Comparison of ENCODE assay signal across 24 mouse cellular contexts in the genomic region with DNA sequence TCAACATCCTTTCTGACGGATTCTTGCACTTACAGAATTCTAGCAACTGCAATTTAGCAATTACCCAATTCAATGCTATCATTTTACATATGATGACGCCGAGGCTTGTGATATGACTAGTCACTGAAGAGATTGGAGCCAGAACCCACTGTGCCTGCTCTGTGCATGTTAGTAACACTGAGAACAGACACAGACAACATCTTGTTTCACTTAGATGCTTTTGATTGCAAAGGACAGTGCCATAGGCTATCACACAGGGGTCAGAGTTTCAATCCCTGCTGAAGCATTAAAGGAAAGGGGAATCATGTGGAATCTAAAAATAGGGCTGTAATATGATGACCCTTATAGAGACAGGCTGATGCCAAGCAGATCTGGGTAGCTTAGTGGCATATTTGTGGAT. TPM values are rescaled to one million over a fixed set of nuclear protein-coding genes. Genes with fewer than 3 reads are reported as not detected.
DNase-seq lines count a peak whose midpoint lies in the region; ATAC-seq and TF ChIP-seq lines count a peak whose summit lies in the region.
"Had no signal": no experiment of that assay in that cellular context is flagged by ENCODE, and none has a peak within 500 bp of the region (broad histone marks: within the 10 kb centered on the region; RNA-seq: fewer than 3 reads in every experiment).

No protein-coding gene starts in this region.

- H3K4me3 ChIP-seq in gastrocnemius, adult 2 months: no peak overlapping the region
- H3K4me3 ChIP-seq in embryonic facial prominence, embryonic 12.5 days: no peak overlapping the region
- H3K4me3 ChIP-seq in embryonic fibroblast, embryonic 13.5 days (ENCODE audit: insufficient read depth, low read length): no peak overlapping the region
- H3K4me3 ChIP-seq: forebrain, embryonic 13.5 days; hindbrain, embryonic 12.5 days had no signal

- H3K4me1 ChIP-seq in embryonic facial prominence, embryonic 12.5 days: peaks cover 10% of the 10 kb centered on the region; the same call in 1 of the 2 replicates
- peaks cover 3% of the 10 kb centered on the region; the same call in 1 of the 2 replicates for H3K4me1 ChIP-seq in embryonic fibroblast, embryonic 13.5 days (ENCODE audit: control insufficient read depth, insufficient read depth, low read length)
- H3K4me1 ChIP-seq: hindbrain, embryonic 12.5 days had no signal

- intact Hi-C loops in gastrocnemius, adult 2 months (cut with DNase I): loop anchor here (10.0 kb wide), 1 partner anchor 179 kb away; no protein-coding TSS in a partner anchor
- intact Hi-C loops in gastrocnemius, postnatal 36 days (cut with DNase I): no loop called here

- H3K36me3 ChIP-seq in embryonic facial prominence, embryonic 12.5 days: no peaks in the 10 kb centered on the region
- H3K36me3 ChIP-seq: hindbrain, embryonic 12.5 days had no signal

- TF ChIP-seq CTCF in gastrocnemius, adult 2 months (IDR thresholded peaks at IDR 0.05): no peak
- no peak for TF ChIP-seq CTCF in embryonic fibroblast, embryonic 13.5 days (IDR thresholded peaks at IDR 0.05; ENCODE audit: borderline replicate concordance, insufficient read depth, low read length)

- H3K9me3 ChIP-seq in embryonic facial prominence, embryonic 12.5 days: no peaks in the 10 kb centered on the region
- H3K9me3 ChIP-seq: forebrain, embryonic 13.5 days; hindbrain, embryonic 12.5 days had no signal

- peak; percentile 64; the same call in 1 of the 2 replicates for ATAC-seq in embryonic facial prominence, embryonic 12.5 days (ENCODE audit: insufficient number of reproducible peaks, insufficient read depth, low FRiP score, low TSS enrichment)
- ATAC-seq: forebrain, embryonic 13.5 days; forebrain, postnatal 0 days; hindbrain, embryonic 16.5 days; inflammation-experienced regulatory T-cells, adult 6 months; intestine, postnatal 0 days had no signal

- DNase-seq in gastrocnemius, adult 2 months: no peak
- DNase-seq in gastrocnemius, postnatal 36 days: no peak
- DNase-seq in embryo, embryonic 10.5 days (ENCODE audit: low spot score): peak; percentile 15
- DNase-seq in adrenal gland, postnatal 25 days: no peak
- DNase-seq in urinary bladder, adult 18-20 months (ENCODE audit: low spot score in 2 of 2): no peak
- DNase-seq in thymus, adult 18-20 months: no peak
- DNase-seq: adrenal gland, adult 8-10 months; cerebellum, adult 11 months; cerebellum, adult 8-10 months; cerebellum, postnatal 14 days; forebrain, postnatal 0 days; gastrocnemius, postnatal 10 days; heart, postnatal 10 days; heart, postnatal 4 days; kidney, adult 8-10 months had no signal

- no peak for TF ChIP-seq POLR2A in embryonic fibroblast, embryonic 13.5 days (IDR thresholded peaks at IDR 0.05; ENCODE audit: low read depth, low read length)

- 36% methylated on average over 3 of the region's 3 CpGs for WGBS in embryonic facial prominence, embryonic 12.5 days

- no peak overlapping the region for H3K9ac ChIP-seq in embryonic facial prominence, embryonic 12.5 days
- H3K9ac ChIP-seq: forebrain, embryonic 13.5 days; forebrain, postnatal 0 days; hindbrain, embryonic 12.5 days had no signal

- H3K4me2 ChIP-seq in embryonic facial prominence, embryonic 12.5 days (replicated peaks): no peak overlapping the region
- H3K4me2 ChIP-seq: forebrain, embryonic 13.5 days; hindbrain, embryonic 12.5 days had no signal

- H3K27me3 ChIP-seq in embryonic facial prominence, embryonic 12.5 days: no peaks in the 10 kb centered on the region
- H3K27me3 ChIP-seq: forebrain, embryonic 13.5 days; hindbrain, embryonic 12.5 days had no signal

- peak overlapping the region; percentile 53 for H3K27ac ChIP-seq in gastrocnemius, adult 2 months
- H3K27ac ChIP-seq in embryonic facial prominence, embryonic 12.5 days: no peak overlapping the region
- H3K27ac ChIP-seq in embryonic fibroblast, embryonic 13.5 days (ENCODE audit: insufficient read depth, low read length): 0 out of 2 replicates have a peak overlapping the region, but pooled peaks have one; percentile 10
- H3K27ac ChIP-seq: forebrain, embryonic 13.5 days; hindbrain, embryonic 12.5 days had no signal

RNA-seq across cellular contexts. Expression of gene Col24a1, which starts 41.8 kb away (rescaled TPM):
- total RNA-seq in gastrocnemius, adult 2 months (2021): 1 to 10 TPM; 1.8 to 2.4 TPM
- total RNA-seq in gastrocnemius, postnatal 36 days (2021): 1 to 10 TPM; 1.3 to 1.8 TPM
- polyA plus RNA-seq in embryonic facial prominence, embryonic 12.5 days (2016; fragmentation: Nextera tagmentation; extraction: Ambion mirVana): 3.5 and 4.6 TPM in 2 replicates
- polyA plus RNA-seq in embryonic fibroblast, embryonic 13.5 days (2011; ENCODE audit: insufficient read length, low read depth, missing spikeins): 4.7 and 11.9 TPM in 2 replicates
- 0.15 TPM in 1 of 2 replicates, not detected in the other for total RNA-seq in adrenal gland, postnatal 25 days (2021)
- total RNA-seq: adrenal gland, adult 8-10 months; common myeloid progenitor, adult 5-6 weeks; granulocyte monocyte progenitor cell, adult 5-6 weeks had no signal
